Mouse (Mus musculus) thymus, adult 2 months (tissue): Measurements from ENCODE around the gene Rab11fip4.

Source experiments
- CTCF ChIP-seq: fragments of 200-500 bp; IDR thresholded peaks from 2 replicates; pipeline ENCODE4 v1.5.1; 2012; ENCODE audit warnings: mild to moderate bottlenecking, control low read depth, low read length, moderate library complexity, borderline replicate concordance; ENCODE audit not compliant: control insufficient read depth, poor library complexity, insufficient read depth; ENCODE audit errors: extremely low read depth
- POLR2A ChIP-seq: fragments of 200-500 bp; IDR thresholded peaks from 2 replicates; pipeline ENCODE4 v1.6.1; 2012; ENCODE audit warnings: mild to moderate bottlenecking, low read length, control low read depth, moderate library complexity; ENCODE audit not compliant: control insufficient read depth, poor library complexity, insufficient read depth; ENCODE audit errors: extremely low read depth

DNA sequence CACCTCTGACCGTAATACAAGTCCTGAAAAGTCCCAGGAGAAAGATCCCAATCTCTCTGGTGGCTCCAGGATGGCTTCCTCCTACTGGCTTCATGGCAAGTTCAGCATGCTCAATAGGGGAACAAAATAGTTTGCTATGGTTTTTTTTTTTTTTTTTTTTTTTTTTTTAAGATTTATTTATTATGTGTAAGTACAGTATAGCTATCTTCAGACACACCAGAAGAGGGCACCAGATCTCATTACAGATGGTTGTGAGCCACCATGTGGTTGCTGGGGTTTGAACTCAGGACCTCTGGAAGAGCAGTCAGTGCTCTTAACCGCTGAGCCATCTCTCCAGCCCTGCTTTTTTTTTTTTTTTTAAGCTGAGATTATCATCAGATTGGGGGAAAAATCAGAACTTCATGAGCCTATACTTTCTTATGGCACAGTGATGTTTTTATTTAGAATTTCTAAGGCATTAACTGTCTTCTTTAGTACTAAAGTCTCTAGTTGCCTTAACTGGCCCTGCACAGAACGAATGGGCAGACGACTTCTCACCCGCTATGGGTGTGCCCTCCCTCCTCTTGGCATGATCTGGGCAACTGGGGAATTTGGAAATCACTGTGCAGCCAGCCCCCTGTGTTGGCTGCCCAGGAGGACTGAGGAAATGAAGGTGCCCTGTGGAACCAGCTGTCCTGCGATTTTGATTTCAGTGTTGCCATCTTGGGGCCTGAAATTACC lies 124.9 kb downstream of the Rab11fip4 start:
- TF ChIP-seq CTCF (no peak), POLR2A (no peak)
